Mouse (Mus musculus): ENCODE measurements around the gene Zfp493.
A peak's percentile ranks its signal among the peaks of the same experiment; 100 is the strongest.
"Not testable (repeated sequence)": the region's sequence is repeated elsewhere in the genome, so short reads cannot be mapped to it uniquely, and the experiment has no call there.

Gene Zfp493

GRCm38 (mm10) chr13:67779265-67780221 lies at the start of gene Zfp493:
TSS of gene Zfp493 (plus strand) at chr13:67779693.
- peak; percentile 69 for DNase-seq (ENCODE audit: extremely low spot score, low read depth, low spot score)

GRCm38 (mm10) chr13:67734391-67734790 lies 45.1 kb upstream of the Zfp493 start:
- DNase-seq (ENCODE audit: extremely low spot score, low read depth, low spot score): not testable (repeated sequence)

GRCm38 (mm10) chr13:67742941-67743340 lies 36.6 kb upstream of the Zfp493 start:
- no peak for DNase-seq (ENCODE audit: extremely low spot score, low read depth, low spot score)

GRCm38 (mm10) chr13:67743896-67744295 lies 35.6 kb upstream of the Zfp493 start:
- no peak for DNase-seq (ENCODE audit: extremely low spot score, low read depth, low spot score)

GRCm38 (mm10) chr13:67754333-67755306 lies 24.9 kb upstream of the Zfp493 start, which contains the start of gene Zfp85:
TSS of gene Zfp85 (minus strand) at chr13:67755228.
- no peak for DNase-seq (ENCODE audit: extremely low spot score, low read depth, low spot score)

- DNase-seq (ENCODE audit: extremely low spot score, low read depth, low spot score): no peak
These were observed 23.7 kb upstream of the Zfp493 start for GRCm38 (mm10) chr13:67755761-67756160.

- no peak for DNase-seq (ENCODE audit: extremely low spot score, low read depth, low spot score)
These were observed 19.5 kb upstream of the Zfp493 start for GRCm38 (mm10) chr13:67759966-67760365.

GRCm38 (mm10) chr13:67763031-67763768 lies 16.3 kb upstream of the Zfp493 start:
- DNase-seq (ENCODE audit: extremely low spot score, low read depth, low spot score): no peak

GRCm38 (mm10) chr13:67791921-67792455 lies 12.5 kb downstream of the Zfp493 start:
- no peak for DNase-seq (ENCODE audit: extremely low spot score, low read depth, low spot score)

GRCm38 (mm10) chr13:67798618-67799017 lies 19.1 kb downstream of the Zfp493 start:
- DNase-seq (ENCODE audit: extremely low spot score, low read depth, low spot score): no peak

- DNase-seq (ENCODE audit: extremely low spot score, low read depth, low spot score): not testable (repeated sequence)
These were observed 19.7 kb downstream of the Zfp493 start for GRCm38 (mm10) chr13:67799151-67799550.

GRCm38 (mm10) chr13:67811651-67812210 lies 32.2 kb downstream of the Zfp493 start:
- no peak for DNase-seq (ENCODE audit: extremely low spot score, low read depth, low spot score)

- DNase-seq (ENCODE audit: extremely low spot score, low read depth, low spot score): no peak
These were observed 33.6 kb downstream of the Zfp493 start for GRCm38 (mm10) chr13:67812961-67813709.

GRCm38 (mm10) chr13:67813710-67814660 lies 34.5 kb downstream of the Zfp493 start, which contains the start of gene Zfp273:
TSS of gene Zfp273 (plus strand) at chr13:67813740.
- DNase-seq (ENCODE audit: extremely low spot score, low read depth, low spot score): peak; percentile 76

GRCm38 (mm10) chr13:67818636-67819035 lies 39.1 kb downstream of the Zfp493 start:
- no peak for DNase-seq (ENCODE audit: extremely low spot score, low read depth, low spot score)

GRCm38 (mm10) chr13:67830911-67831336 lies 51.4 kb downstream of the Zfp493 start, which contains the start of gene Gm10037:
TSS of gene Gm10037 (plus strand) at chr13:67831106.
- no peak for DNase-seq (ENCODE audit: extremely low spot score, low read depth, low spot score)

- DNase-seq (ENCODE audit: extremely low spot score, low read depth, low spot score): not testable (repeated sequence)
These were observed 53.6 kb downstream of the Zfp493 start for GRCm38 (mm10) chr13:67833137-67833536.
